Mouse (Mus musculus) C2C12 (cell line): ENCODE results near the gene Sel1l3.

Source experiments
- CEBPB ChIP-seq: IDR thresholded peaks from one replicate; pipeline ENCODE4 v1.6.1; 2011; ENCODE audit warnings: low read depth, mild to moderate bottlenecking, control low read depth, moderate library complexity
- CTCF ChIP-seq: IDR thresholded peaks from one replicate; pipeline ENCODE4 v1.5.1; 2011; ENCODE audit not compliant: control insufficient read depth, insufficient read depth, insufficient read length
- MAX ChIP-seq: IDR thresholded peaks from one replicate; pipeline ENCODE4 v1.6.1; 2011; ENCODE audit warnings: mild to moderate bottlenecking, control low read depth
- USF1 ChIP-seq: IDR thresholded peaks from one replicate; pipeline ENCODE4 v1.6.1; 2011; ENCODE audit warnings: low read depth, mild to moderate bottlenecking, control low read depth, moderate library complexity

DNA sequence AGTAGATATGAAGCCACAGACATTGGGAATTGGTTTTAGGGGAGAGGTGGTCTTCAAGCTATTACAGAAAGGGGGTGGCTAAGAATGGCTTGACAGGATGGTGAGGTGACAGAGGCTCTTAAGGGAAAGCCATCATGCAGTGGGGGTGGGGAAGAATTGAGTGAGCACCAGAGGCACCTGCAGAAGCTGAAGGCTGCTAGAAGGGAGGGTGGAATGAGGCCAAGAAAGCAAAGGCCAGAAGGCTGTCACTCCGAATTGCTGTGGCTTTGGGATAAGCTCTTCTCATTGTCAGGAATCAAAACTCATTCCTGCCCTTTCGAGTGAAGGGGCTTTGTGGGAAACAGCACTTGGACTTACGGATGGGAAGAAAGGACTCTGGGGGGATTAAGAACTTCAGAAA, 41.1 kb upstream of the Sel1l3 start:
- no peak for TF ChIP-seq CTCF
- TF ChIP-seq MAX = no peak
- no peak for TF ChIP-seq CEBPB
- no peak for TF ChIP-seq USF1
